Mouse (Mus musculus) frontal cortex, adult 2 months (tissue): ENCODE data around the gene Lamtor5. TPM values are rescaled to one million over a fixed set of nuclear protein-coding genes. Genes with fewer than 3 reads are reported as not detected.
"Not testable (repeated sequence)": the region's sequence is repeated elsewhere in the genome, so short reads cannot be mapped to it uniquely, and the experiment has no call there.

Experiments
- DNase-seq, 2 experiments: peaks; one replicate each; pipeline ENCODE4 v3.0.0; 2022; ENCODE audit warnings: low spot score in 1 of 2; ENCODE audit errors: extremely low spot score in 1 of 2
- polyA plus RNA-seq: library from polyadenylated mRNA; depleted of rRNA; stranded (reverse); fragments of >200 nt; gene quantifications from 2 replicates; pipeline ENCODE4 v1.2.3, GENCODE M21; 2012

Lamtor5 gene
- polyA plus RNA-seq, 1 experiment = 117 TPM

DNA sequence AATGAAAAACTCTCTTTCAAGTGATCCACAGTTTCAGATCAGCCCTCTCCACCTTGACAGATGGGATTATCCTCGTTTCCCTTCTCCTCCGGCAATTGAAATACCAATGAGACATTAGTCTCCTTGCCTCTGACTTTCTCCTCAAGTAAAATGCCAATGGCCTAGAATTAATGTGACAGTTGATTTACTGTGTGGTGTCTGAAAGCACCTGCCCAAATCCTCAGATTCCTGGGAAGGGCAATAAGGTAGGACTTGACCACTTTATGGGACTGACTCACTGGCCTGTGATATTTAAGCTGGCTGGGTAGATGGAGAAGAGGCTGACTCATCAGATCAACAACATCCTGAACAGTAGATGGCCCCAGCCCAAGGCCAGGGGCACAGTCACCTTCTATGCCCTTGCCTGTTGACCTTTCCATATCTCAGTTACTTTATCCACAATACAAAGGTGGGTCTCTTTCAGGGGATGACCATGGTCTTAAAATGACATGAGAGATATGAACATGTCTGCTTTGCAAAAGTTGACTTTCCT is 11.8 kb upstream of the Lamtor5 start:
- no peak for DNase-seq

- DNase-seq = no peak
Observed at GRCm38 (mm10) chr3:107272433-107272832, 6.2 kb upstream of the Lamtor5 start.

GRCm38 (mm10) chr3:107273820-107274219 is 4.8 kb upstream of the Lamtor5 start:
- DNase-seq = peak; percentile 47 to 89

DNA sequence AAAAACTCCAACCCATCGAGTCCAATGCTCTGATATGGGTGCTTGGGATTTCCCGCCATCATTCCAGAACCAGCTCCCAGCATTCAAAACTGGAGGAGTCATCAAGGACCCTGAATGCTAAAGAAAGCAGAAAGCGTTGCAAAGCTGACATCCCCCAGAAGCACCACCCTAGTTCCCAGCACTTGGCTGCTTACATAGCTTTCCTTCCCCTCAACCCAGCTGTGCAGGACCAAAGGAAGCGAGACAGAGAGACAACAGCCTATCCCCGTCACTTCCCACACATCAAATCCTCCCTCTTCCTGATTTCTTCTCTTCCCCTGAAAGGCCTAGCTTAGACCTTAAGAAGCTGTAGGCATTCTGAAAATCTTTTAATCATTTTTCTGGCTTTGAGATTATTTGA is 3.3 kb upstream of the Lamtor5 start:
- no peak for DNase-seq

DNA sequence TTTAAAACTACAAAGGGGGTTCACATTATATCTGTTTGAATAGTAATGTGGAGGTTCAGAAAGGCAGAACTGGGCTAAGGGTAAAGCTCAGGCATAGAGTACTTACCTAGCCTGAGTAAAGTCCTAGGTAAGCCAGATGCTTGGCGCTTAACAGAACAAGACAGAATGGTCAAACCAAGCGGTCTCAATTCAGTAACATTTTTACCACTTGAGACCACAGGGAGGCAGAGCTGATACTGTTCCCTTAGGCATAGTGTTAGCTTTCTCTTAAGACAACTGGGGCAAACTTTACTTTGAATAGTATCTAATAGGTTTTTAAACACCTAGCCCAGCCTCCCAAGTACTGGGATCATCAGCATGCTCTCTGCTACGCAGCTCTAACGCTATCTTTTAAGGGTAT is 2.7 kb upstream of the Lamtor5 start:
- DNase-seq = no peak

DNA sequence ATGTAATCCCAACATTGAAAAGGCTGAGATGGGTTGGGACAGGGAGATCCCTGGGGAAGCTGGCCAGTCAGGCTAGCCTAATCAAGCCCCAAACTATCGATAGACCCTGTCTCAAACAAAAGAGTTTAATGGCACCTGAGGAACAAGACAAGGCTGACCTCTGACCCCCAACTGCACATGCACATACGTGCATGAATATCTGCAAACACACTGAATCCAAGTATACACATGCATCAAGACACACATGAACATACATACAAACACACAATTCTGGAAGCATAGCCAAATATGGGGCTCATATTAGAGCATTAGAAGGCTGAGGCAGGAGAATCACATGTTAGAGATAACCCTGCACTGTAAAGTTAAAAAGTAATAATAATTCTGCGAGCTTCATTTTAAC is 2.0 kb upstream of the Lamtor5 start:
- DNase-seq = no peak

GRCm38 (mm10) chr3:107286123-107286522 is 7.5 kb downstream of the Lamtor5 start:
- DNase-seq = no peak

- no peak for DNase-seq
Observed at GRCm38 (mm10) chr3:107287346-107287745, 8.7 kb downstream of the Lamtor5 start.

GRCm38 (mm10) chr3:107290764-107291381 is 12.2 kb downstream of the Lamtor5 start, which contains the start of gene Slc16a4:
Gene Slc16a4 (plus strand): TSS chr3:107291230.
- peak in 1 of 2 experiments; percentile 23 for DNase-seq

GRCm38 (mm10) chr3:107295672-107296360 is 17.2 kb downstream of the Lamtor5 start:
- no peak for DNase-seq

DNA sequence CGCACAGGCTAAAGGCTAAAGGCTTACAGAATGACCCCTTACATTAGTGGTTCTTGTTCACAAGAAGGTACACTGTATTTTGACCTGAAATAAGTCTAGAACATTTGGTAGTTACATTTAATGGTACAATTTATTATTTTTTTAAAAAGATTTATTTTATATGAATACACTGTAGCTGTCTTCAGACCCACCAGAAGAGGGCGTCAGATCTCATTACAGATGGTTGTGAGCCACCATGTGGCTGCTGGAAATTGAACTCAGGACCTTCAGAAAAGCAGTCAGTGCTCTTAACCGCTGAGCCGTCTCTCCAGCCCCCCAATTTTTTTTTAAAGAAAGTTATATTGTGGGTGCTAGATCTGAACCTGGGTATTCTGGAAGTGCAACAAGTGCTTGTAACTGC is 18.3 kb downstream of the Lamtor5 start:
- DNase-seq = not testable (repeated sequence)

DNA sequence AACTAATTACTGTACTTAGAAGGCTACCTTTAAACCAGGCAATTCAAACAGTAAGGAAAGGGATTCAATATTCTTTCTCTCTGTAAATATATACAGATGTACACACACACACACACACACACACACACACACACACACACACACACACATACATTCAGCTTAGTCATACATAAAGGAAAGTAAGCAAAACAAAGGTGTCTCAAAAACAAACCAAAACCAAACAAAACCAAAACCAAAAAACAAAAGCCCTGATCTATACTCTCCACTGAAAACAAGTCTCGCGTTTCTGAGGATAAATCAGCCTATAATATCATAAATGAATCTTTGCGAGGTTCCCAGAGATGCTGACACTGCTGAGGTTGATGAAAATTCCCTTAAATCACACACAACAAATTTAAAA is 38.7 kb downstream of the Lamtor5 start:
- no peak for DNase-seq

DNA sequence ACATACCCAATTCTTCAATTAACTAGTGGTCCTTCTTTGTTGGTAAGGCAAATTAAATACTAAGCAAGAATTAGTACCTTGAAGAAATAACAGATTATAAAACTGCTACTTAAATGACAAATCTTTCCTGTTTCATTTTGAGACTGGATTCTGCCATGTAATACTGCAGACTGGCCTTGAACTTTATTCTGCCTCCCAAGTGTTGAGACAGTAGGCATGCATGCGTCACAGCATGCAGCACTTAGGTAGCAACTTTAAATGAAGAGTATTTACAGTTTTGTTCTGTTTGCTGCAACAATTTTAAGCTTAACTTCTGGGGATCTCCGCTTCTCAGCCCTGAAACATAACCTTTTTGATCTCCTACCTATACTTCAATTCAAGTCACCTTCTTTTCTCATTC is 42.5 kb downstream of the Lamtor5 start:
- DNase-seq = no peak

- DNase-seq = no peak
Observed at GRCm38 (mm10) chr3:107321776-107322175, 43.1 kb downstream of the Lamtor5 start.

GRCm38 (mm10) chr3:107326442-107326841 is 47.8 kb downstream of the Lamtor5 start:
- no peak for DNase-seq

GRCm38 (mm10) chr3:107330503-107331424 is 52.1 kb downstream of the Lamtor5 start:
- DNase-seq = no peak

DNA sequence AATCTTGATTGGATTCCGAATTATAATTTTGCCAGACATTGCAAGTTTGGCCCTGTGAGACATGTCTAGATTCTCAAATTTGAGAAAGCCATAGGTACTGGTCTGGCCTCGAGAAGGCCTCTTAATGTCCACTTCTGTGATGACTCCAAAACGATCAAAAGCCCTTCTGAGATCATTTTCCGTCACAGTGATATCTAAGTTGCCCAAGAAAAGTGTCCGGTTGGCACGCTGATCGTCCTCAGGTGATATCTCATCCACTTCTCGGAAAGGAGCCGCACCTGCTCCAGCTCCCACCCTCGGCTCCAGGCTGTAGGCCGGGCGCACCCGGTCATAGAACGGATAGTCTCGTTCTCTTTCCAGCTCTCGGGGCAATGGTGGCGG is 53.1 kb downstream of the Lamtor5 start:
- no peak for DNase-seq

GRCm38 (mm10) chr3:107332127-107332959 is 53.7 kb downstream of the Lamtor5 start:
- peak; percentile 41 to 64 for DNase-seq

DNA sequence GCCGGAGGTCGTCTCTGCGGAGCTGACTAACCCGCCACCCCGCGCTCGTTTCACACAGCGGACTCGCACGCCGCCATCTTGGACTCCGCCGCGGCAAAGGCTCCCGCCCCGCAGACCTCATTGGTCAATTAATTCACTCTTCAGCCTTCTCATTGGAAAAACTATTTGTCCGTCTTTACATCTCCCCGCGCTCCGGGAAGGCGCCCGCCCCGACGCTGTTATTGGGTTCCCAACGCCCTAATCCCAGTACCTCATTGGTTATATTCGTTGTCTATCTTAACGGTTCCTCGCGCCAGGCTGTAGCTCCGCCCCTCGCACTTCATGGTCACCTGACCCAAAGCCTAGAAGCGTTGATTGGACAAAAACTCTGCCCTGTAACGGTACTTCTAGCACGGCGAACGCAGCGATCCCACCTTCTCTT is 54.3 kb downstream of the Lamtor5 start:
- peak; percentile 99 for DNase-seq
